Mouse (Mus musculus) liver, adult 2 months (tissue): ENCODE results near the gene Ak9. TPM values are rescaled to one million over a fixed set of nuclear protein-coding genes. Genes with fewer than 3 reads are reported as not detected.

Source experiments
- DNase-seq: peaks from one replicate; pipeline ENCODE4 v3.0.0-alpha.2; 2011; ENCODE audit warnings: low read depth, low spot score; ENCODE audit errors: extremely low read depth
- H3K27ac ChIP-seq: fragments of 200-500 bp; replicated peaks from 2 replicates; pipeline ENCODE4 v1.5.1; 2012; ENCODE audit warnings: low read depth, mild to moderate bottlenecking, control low read depth, inconsistent platforms, low read length; ENCODE audit not compliant: insufficient read depth
- H3K27me3 ChIP-seq: fragments of 200-500 bp; 2 replicates; pipeline ENCODE4 v1.6.1; 2012; ENCODE audit warnings: mild to moderate bottlenecking, moderate library complexity, low read length, inconsistent platforms; ENCODE audit not compliant: control insufficient read depth, insufficient read depth
- H3K36me3 ChIP-seq: fragments of 200-500 bp; 2 replicates; pipeline ENCODE4 v1.6.1; 2012; ENCODE audit warnings: low read length, inconsistent platforms; ENCODE audit not compliant: control insufficient read depth, insufficient read depth
- H3K4me1 ChIP-seq: fragments of 200-500 bp; 2 replicates; pipeline ENCODE4 v1.6.1; 2011; ENCODE audit warnings: low read length; ENCODE audit not compliant: control insufficient read depth, insufficient read depth
- H3K4me3 ChIP-seq: fragments of 200-500 bp; 2 replicates; pipeline ENCODE4 v1.5.1; 2011; ENCODE audit warnings: low read depth, mild to moderate bottlenecking, control low read depth, low read length, moderate library complexity; ENCODE audit not compliant: insufficient read depth
- H3K79me2 ChIP-seq: fragments of 200-500 bp; 2 replicates; pipeline ENCODE4 v1.6.1; 2012; ENCODE audit warnings: inconsistent platforms, mild to moderate bottlenecking, low read length, moderate library complexity; ENCODE audit not compliant: control insufficient read depth, insufficient read depth
- H3K9ac ChIP-seq: fragments of 200-500 bp; 2 replicates; pipeline ENCODE4 v1.6.1; 2012; ENCODE audit warnings: low read depth, mild to moderate bottlenecking, control low read depth, inconsistent platforms, low read length
- CTCF ChIP-seq: fragments of 200-500 bp; IDR thresholded peaks from 2 replicates; pipeline ENCODE4 v1.5.1; 2011; ENCODE audit warnings: low read depth, low read length, control low read depth
- POLR2A ChIP-seq: fragments of 200-500 bp; IDR thresholded peaks from 2 replicates; pipeline ENCODE4 v1.6.1; 2011; ENCODE audit warnings: low read length, control low read depth; ENCODE audit not compliant: insufficient read depth; ENCODE audit errors: extremely low read depth
- WGBS: fragments of 180-500 bp; shearing (Covaris S2); methylation state at CpG from one replicate; pipeline ENCODE4 v1.1.7; 2018; 5-methylcytosine and 5-hydroxymethylcytosine counted together
- polyA plus RNA-seq: library from polyadenylated mRNA; depleted of rRNA; stranded (reverse); fragments of >200 nt; gene quantifications from 2 replicates; pipeline ENCODE4 v1.2.3, GENCODE M21; 2012
- total RNA-seq: library from RNA; depleted of rRNA; stranded (reverse); fragments of >200 nt; gene quantifications from 2 replicates; pipeline ENCODE4 v1.2.3, GENCODE M21; 2014

Ak9 gene
- total and polyA plus RNA-seq, 2 experiments = not detected

DNA sequence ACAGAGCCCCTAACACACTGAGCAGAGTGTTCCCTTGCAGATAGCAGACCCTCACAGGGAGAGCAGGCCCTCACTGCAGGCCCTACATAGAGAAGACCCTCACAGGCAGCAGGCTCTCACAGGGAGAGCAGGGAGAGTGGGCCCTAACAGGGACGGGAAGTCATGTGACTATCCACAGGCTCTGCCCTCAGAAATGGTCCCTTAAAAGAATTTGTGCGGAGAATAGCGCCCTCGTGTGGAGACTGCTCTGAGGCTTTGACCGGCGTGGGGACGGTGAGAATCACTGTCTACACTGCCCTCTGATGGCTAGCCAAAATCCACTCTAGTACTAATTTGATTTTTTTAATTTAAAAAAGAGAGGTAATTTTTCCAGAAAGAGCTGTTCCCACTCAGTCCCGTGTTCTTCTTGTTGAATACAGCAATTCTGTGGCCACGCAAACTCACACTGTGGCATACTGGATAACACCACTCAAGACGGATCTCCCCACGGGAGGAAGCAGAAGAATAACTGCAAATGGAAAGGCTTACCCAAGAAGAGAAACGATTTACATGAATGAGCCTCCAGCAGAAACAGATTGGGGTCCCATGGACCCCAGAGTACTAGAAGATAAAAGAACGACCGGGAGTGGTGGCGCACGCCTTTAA, 14.9 kb upstream of the Ak9 start:
- Histone ChIP-seq H3K4me3 (no peak overlapping the region), H3K27me3 (no peaks in the 10 kb centered on the region), H3K36me3 (peaks cover 8% of the 10 kb centered on the region), H3K4me1 (peaks cover 6% of the 10 kb centered on the region; the same call in 1 of the 2 replicates), H3K9ac (no peak overlapping the region), H3K79me2 (peaks cover 9% of the 10 kb centered on the region; the same call in 1 of the 2 replicates), H3K27ac (no peak overlapping the region)
- 45% methylated on average over 16 of the region's 16 CpGs for WGBS
- DNase-seq = peak; percentile 57
- TF ChIP-seq POLR2A = no peak
- peak; percentile 90 for TF ChIP-seq CTCF

DNA sequence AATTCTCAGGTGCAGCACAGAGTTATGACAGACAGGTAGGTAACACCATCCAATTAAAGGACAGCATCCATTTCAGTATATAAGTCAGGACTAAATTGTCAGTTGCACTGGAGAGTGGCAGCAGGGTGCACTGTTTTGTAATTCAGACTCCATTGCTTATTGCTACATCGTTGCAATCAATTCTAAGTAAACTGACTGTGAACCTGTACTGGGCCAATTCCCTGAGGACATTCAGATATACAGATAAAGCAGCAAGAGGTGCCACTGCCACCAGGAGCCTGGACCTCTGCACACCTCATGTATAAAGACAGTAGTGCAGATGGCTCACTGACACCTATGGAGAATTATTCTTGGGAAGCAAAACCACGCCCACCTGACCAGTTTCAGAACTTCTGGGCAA, 12.8 kb upstream of the Ak9 start:
- Histone ChIP-seq H3K79me2 (peaks cover 9% of the 10 kb centered on the region; the same call in 1 of the 2 replicates), H3K4me3 (no peak overlapping the region), H3K36me3 (no peaks in the 10 kb centered on the region), H3K27ac (no peak overlapping the region), H3K4me1 (peaks cover 6% of the 10 kb centered on the region; the same call in 1 of the 2 replicates), H3K27me3 (no peaks in the 10 kb centered on the region), H3K9ac (no peak overlapping the region)
- WGBS = 53% methylated on average over 2 of the region's 2 CpGs
- TF ChIP-seq CTCF = no peak
- TF ChIP-seq POLR2A = no peak
- DNase-seq = peak; percentile 88

DNA sequence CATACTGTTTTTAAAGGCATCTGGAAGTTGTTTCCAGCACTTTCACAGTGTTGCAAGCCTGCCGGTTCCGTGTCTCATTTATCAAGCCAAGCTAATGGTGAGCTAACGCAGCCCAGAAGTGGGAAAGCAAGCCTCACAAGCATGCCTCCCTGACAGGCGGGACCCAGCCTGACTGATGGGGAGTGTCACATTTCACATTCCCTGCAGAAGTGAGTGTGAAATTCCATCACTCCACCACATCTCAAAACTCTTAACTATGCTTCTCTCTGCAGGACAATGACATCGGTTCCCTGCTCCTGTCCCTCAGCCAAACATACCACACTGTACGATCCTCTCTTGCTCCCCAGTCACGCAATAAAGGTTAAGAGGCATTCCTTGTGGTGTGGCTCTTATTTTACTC, 10.8 kb upstream of the Ak9 start:
- H3K79me2 ChIP-seq = peaks cover 14% of the 10 kb centered on the region; the same call in 1 of the 2 replicates
- no peak overlapping the region for H3K4me3 ChIP-seq
- no peaks in the 10 kb centered on the region for H3K27me3 ChIP-seq
- H3K36me3 ChIP-seq = no peaks in the 10 kb centered on the region
- H3K4me1 ChIP-seq = peaks cover 6% of the 10 kb centered on the region; the same call in 1 of the 2 replicates
- TF ChIP-seq POLR2A (no peak), CTCF (no peak)
- no peak overlapping the region for H3K27ac ChIP-seq
- 50% methylated on average over 7 of the region's 7 CpGs for WGBS
- no peak for DNase-seq
- no peak overlapping the region for H3K9ac ChIP-seq

DNA sequence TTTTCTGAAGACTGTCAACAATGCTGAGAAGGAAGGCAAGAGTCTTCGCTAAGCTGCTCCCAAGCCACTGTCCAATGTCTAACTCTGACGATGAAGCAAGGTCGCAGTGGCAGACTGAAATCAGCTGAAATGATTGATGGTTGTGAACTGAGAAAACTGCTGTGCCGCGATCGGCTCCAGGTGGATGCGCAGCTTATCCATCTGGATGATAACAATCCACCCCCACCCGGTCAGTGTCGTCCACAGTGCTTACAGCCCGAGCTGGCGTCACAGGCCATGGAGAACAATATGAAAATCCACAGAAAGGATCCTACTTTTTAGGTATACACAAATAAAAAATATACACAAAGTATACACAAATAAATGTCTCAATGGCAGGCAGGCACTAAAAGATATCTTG, 9.0 kb upstream of the Ak9 start:
- TF ChIP-seq CTCF (no peak), POLR2A (no peak)
- Histone ChIP-seq H3K36me3 (no peaks in the 10 kb centered on the region), H3K27me3 (no peaks in the 10 kb centered on the region), H3K79me2 (peaks cover 12% of the 10 kb centered on the region; the same call in 1 of the 2 replicates), H3K4me3 (no peak overlapping the region), H3K9ac (no peak overlapping the region), H3K27ac (no peak overlapping the region), H3K4me1 (peaks cover 4% of the 10 kb centered on the region; the same call in 1 of the 2 replicates)
- no peak for DNase-seq
- 92% methylated on average over 11 of the region's 11 CpGs for WGBS

DNA sequence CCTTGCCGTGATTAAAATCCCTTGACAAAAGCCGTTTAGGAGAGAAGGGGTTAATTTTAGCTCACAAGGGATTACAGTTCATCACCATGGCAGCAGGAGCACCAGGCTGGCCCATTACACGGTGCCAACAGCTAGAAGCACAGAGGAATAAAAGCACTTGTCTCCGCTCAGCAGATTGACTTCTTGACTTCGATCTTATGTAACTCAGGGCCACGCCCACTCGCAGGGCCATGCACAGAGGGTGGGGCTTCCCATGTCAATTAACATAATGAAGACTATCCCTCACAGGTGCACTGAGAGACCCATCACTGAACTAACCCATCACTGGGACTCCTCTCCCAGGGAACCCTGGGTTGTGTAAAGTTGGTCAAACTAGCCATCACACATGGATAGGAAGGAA, 8.6 kb upstream of the Ak9 start:
- DNase-seq = no peak
- Histone ChIP-seq H3K9ac (no peak overlapping the region), H3K27me3 (no peaks in the 10 kb centered on the region), H3K79me2 (0 out of 2 replicates have a peak, but pooled peaks cover 12% of the 10 kb centered on the region), H3K36me3 (no peaks in the 10 kb centered on the region), H3K27ac (no peak overlapping the region), H3K4me3 (no peak overlapping the region), H3K4me1 (peaks cover 4% of the 10 kb centered on the region; the same call in 1 of the 2 replicates)
- 60% methylated on average over 7 of the region's 7 CpGs for WGBS
- no peak for TF ChIP-seq CTCF
- TF ChIP-seq POLR2A = no peak

DNA sequence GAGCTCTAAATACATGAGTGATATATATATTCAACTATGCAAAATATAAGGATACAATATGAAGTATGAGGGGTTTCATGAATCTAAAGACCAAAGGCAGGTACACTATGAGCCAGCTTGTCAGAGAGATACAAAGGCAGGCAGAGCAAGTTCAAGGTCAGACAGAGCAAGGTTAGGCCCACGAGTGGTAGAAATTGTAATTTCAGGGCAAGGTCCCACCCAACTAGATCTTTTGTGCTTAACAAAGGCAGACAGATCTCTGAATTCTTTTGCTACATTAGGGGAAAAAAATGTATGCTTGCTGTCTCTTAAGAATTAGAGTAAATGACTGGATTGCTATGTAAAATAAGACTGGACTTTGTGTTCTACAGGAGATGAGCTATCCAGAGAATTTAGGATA, 3.6 kb upstream of the Ak9 start:
- Histone ChIP-seq H3K36me3 (no peaks in the 10 kb centered on the region), H3K27me3 (no peaks in the 10 kb centered on the region), H3K4me1 (peaks cover 1% of the 10 kb centered on the region; the same call in 1 of the 2 replicates), H3K27ac (no peak overlapping the region), H3K4me3 (no peak overlapping the region), H3K9ac (no peak overlapping the region), H3K79me2 (peaks cover 10% of the 10 kb centered on the region; the same call in 1 of the 2 replicates)
- WGBS = 23% methylated on average over 1 of the region's 1 CpGs
- TF ChIP-seq CTCF (no peak), POLR2A (no peak)
- DNase-seq = no peak
